Mouse (Mus musculus): Measurements from ENCODE around the gene Ttc28. TPM values are rescaled to one million over a fixed set of nuclear protein-coding genes. Genes with fewer than 3 reads are reported as not detected.

Gene Ttc28
- polyA plus RNA-seq, 1 experiment = 4.8 TPM

- WGBS = 89% methylated on average over 11 of the region's 11 CpGs
- Histone ChIP-seq H3K27me3 (ENCODE audit: control insufficient read depth, insufficient read depth, low read length) (no peaks in the 10 kb centered on the region), H3K36me3 (ENCODE audit: control insufficient read depth, insufficient read depth, low read length) (no peaks in the 10 kb centered on the region), H3K4me3 (ENCODE audit: control insufficient read depth, insufficient read depth, low read length) (no peak overlapping the region), H3K4me1 (replicated peaks; ENCODE audit: control insufficient read depth, insufficient read depth, low read length) (no peaks in the 10 kb centered on the region), H3K27ac (ENCODE audit: control insufficient read depth, insufficient read depth, low read length) (no peak overlapping the region)
- TF ChIP-seq CTCF (IDR thresholded peaks at IDR 0.05; ENCODE audit: borderline replicate concordance, control insufficient read depth, extremely low read depth, insufficient read depth, low read length, poor library complexity) (no peak), POLR2A (IDR thresholded peaks at IDR 0.05; ENCODE audit: control insufficient read depth, extremely low read depth, insufficient read depth, low read length, poor library complexity) (no peak)
- no peak for DNase-seq
Measured at GRCm38 (mm10) chr5:111097233-111098160, 217.9 kb downstream of the Ttc28 start.

DNA sequence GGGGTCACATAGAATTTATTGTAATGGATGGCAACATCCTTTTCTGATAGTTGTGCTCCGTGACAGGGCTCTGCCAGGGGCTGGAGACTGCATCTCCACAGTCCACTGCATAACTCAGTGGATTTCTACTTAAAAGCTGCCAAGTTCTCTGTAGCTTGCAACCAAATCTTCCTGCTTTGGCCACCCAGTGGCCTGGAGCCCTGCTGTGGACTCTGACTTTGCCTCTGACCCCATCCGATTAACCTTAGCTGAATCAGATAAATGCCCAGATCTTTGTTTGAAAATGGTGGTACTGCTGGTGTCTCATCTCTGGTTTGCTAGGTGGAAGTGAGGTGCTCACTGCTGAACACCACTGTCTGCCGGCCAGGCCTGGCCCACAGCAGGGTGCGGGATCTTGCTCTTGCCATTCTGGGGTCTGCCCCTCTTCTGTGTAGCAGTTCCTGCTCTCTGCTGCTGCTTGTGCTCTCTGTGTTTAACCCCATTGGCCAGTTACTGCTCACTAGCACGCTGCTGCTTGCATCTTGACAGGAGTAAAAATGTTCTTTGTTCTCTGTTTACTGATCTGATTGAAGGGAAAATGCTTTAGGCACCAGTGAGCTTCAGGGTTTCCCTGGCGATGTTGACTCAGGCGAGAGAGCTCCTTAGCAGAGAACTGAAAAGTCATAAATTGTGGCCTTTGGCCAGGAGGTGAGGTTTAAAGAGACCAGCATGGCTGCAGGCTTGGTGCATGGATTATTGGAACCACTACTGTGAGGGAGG is 219.1 kb downstream of the Ttc28 start:
- Histone ChIP-seq H3K36me3 (ENCODE audit: control insufficient read depth, insufficient read depth, low read length) (no peaks in the 10 kb centered on the region), H3K27ac (ENCODE audit: control insufficient read depth, insufficient read depth, low read length) (no peak overlapping the region), H3K4me3 (ENCODE audit: control insufficient read depth, insufficient read depth, low read length) (no peak overlapping the region), H3K27me3 (ENCODE audit: control insufficient read depth, insufficient read depth, low read length) (no peaks in the 10 kb centered on the region), H3K4me1 (replicated peaks; ENCODE audit: control insufficient read depth, insufficient read depth, low read length) (no peaks in the 10 kb centered on the region)
- 88% methylated on average over 7 of the region's 7 CpGs for WGBS
- DNase-seq = no peak
- no peak for TF ChIP-seq POLR2A (IDR thresholded peaks at IDR 0.05; ENCODE audit: control insufficient read depth, extremely low read depth, insufficient read depth, low read length, poor library complexity)
- TF ChIP-seq CTCF (IDR thresholded peaks at IDR 0.05; ENCODE audit: borderline replicate concordance, control insufficient read depth, extremely low read depth, insufficient read depth, low read length, poor library complexity) = no peak

GRCm38 (mm10) chr5:111100585-111100984 is 221.0 kb downstream of the Ttc28 start:
- H3K4me1 ChIP-seq (replicated peaks; ENCODE audit: control insufficient read depth, insufficient read depth, low read length) = no peaks in the 10 kb centered on the region

GRCm38 (mm10) chr5:111101383-111101932 is 221.9 kb downstream of the Ttc28 start:
- no peaks in the 10 kb centered on the region for H3K4me1 ChIP-seq (replicated peaks; ENCODE audit: control insufficient read depth, insufficient read depth, low read length)
- 97% methylated on average over 6 of the region's 6 CpGs for WGBS
- no peak overlapping the region for H3K4me3 ChIP-seq (ENCODE audit: control insufficient read depth, insufficient read depth, low read length)
- no peak for TF ChIP-seq CTCF (IDR thresholded peaks at IDR 0.05; ENCODE audit: borderline replicate concordance, control insufficient read depth, extremely low read depth, insufficient read depth, low read length, poor library complexity)
- no peaks in the 10 kb centered on the region for H3K27me3 ChIP-seq (ENCODE audit: control insufficient read depth, insufficient read depth, low read length)
- H3K27ac ChIP-seq (ENCODE audit: control insufficient read depth, insufficient read depth, low read length) = no peak overlapping the region
- DNase-seq = no peak
- no peaks in the 10 kb centered on the region for H3K36me3 ChIP-seq (ENCODE audit: control insufficient read depth, insufficient read depth, low read length)

More at GRCm38 (mm10) chr5:111100585-111100984, 221.0 kb downstream of the Ttc28 start:
- DNase-seq = no peak
- Histone ChIP-seq H3K27me3 (ENCODE audit: control insufficient read depth, insufficient read depth, low read length) (no peaks in the 10 kb centered on the region), H3K27ac (ENCODE audit: control insufficient read depth, insufficient read depth, low read length) (no peak overlapping the region), H3K4me3 (ENCODE audit: control insufficient read depth, insufficient read depth, low read length) (no peak overlapping the region), H3K36me3 (ENCODE audit: control insufficient read depth, insufficient read depth, low read length) (no peaks in the 10 kb centered on the region)
- TF ChIP-seq POLR2A (IDR thresholded peaks at IDR 0.05; ENCODE audit: control insufficient read depth, extremely low read depth, insufficient read depth, low read length, poor library complexity) (no peak), CTCF (IDR thresholded peaks at IDR 0.05; ENCODE audit: borderline replicate concordance, control insufficient read depth, extremely low read depth, insufficient read depth, low read length, poor library complexity) (no peak)
- WGBS = 59% methylated on average over 7 of the region's 7 CpGs

DNA sequence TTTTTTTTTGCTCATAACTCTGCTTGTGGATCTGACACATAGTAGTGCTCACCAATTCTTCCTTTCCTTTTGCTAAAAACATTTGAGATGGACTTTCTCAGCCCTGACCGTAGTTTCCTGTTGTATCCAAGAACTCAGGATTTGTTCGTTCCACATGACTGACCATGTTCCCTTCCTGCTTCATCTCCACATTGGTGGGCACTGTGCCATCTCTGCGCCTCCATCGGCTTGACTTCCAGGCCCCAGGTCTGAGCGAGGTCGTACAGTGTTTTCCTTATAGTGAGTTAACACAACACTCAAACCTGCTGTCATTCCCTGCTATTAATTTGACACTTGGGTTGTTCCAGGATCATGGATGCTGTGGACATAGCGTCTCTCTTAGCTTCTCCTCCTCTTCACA is 225.2 kb downstream of the Ttc28 start:
- Histone ChIP-seq H3K27me3 (ENCODE audit: control insufficient read depth, insufficient read depth, low read length) (no peaks in the 10 kb centered on the region), H3K4me1 (replicated peaks; ENCODE audit: control insufficient read depth, insufficient read depth, low read length) (0 out of 2 replicates have a peak, but pooled peaks cover 3% of the 10 kb centered on the region), H3K36me3 (ENCODE audit: control insufficient read depth, insufficient read depth, low read length) (no peaks in the 10 kb centered on the region), H3K4me3 (ENCODE audit: control insufficient read depth, insufficient read depth, low read length) (no peak overlapping the region), H3K27ac (ENCODE audit: control insufficient read depth, insufficient read depth, low read length) (no peak overlapping the region)
- no peak for TF ChIP-seq CTCF (IDR thresholded peaks at IDR 0.05; ENCODE audit: borderline replicate concordance, control insufficient read depth, extremely low read depth, insufficient read depth, low read length, poor library complexity)
- no peak for TF ChIP-seq POLR2A (IDR thresholded peaks at IDR 0.05; ENCODE audit: control insufficient read depth, extremely low read depth, insufficient read depth, low read length, poor library complexity)
- 97% methylated on average over 7 of the region's 7 CpGs for WGBS
- DNase-seq = no peak

DNA sequence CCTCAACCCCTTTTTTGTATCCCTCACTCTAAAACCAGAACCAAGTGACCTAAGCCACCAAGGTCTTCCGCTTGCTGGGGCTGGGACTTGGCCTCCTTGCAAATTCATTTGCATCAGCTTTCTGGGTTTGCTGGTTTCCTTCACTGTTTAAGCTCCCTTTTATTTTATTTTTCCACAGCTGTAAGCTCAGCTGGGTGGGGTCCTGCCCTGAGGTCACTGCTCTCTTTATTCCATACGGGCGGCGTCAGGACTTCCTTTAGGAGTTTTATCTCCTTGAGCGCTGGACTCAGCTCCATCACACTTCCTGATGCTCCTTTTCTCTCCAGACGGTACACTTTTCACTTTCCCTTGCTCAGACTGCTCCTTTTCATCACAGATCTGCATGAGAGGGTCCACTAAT is 231.8 kb downstream of the Ttc28 start:
- no peak overlapping the region for H3K4me3 ChIP-seq (ENCODE audit: control insufficient read depth, insufficient read depth, low read length)
- H3K4me1 ChIP-seq (replicated peaks; ENCODE audit: control insufficient read depth, insufficient read depth, low read length) = peaks cover 9% of the 10 kb centered on the region
- WGBS = 92% methylated on average over 6 of the region's 6 CpGs
- no peak overlapping the region for H3K27ac ChIP-seq (ENCODE audit: control insufficient read depth, insufficient read depth, low read length)
- no peaks in the 10 kb centered on the region for H3K27me3 ChIP-seq (ENCODE audit: control insufficient read depth, insufficient read depth, low read length)
- no peaks in the 10 kb centered on the region for H3K36me3 ChIP-seq (ENCODE audit: control insufficient read depth, insufficient read depth, low read length)
- no peak for TF ChIP-seq CTCF (IDR thresholded peaks at IDR 0.05; ENCODE audit: borderline replicate concordance, control insufficient read depth, extremely low read depth, insufficient read depth, low read length, poor library complexity)
- no peak for TF ChIP-seq POLR2A (IDR thresholded peaks at IDR 0.05; ENCODE audit: control insufficient read depth, extremely low read depth, insufficient read depth, low read length, poor library complexity)
- no peak for DNase-seq
